Mouse (Mus musculus): ENCODE data around the gene Palm. TPM values are rescaled to one million over a fixed set of nuclear protein-coding genes. Genes with fewer than 3 reads are reported as not detected.

The Palm gene
- 60.4 TPM for polyA plus RNA-seq (2014; fragmentation: Illumina TruSeq; extraction: RNeasy Lipid Tissue Mini Kit (QIAGEN cat#74804); ENCODE audit: low read depth, low replicate concordance)

DNA sequence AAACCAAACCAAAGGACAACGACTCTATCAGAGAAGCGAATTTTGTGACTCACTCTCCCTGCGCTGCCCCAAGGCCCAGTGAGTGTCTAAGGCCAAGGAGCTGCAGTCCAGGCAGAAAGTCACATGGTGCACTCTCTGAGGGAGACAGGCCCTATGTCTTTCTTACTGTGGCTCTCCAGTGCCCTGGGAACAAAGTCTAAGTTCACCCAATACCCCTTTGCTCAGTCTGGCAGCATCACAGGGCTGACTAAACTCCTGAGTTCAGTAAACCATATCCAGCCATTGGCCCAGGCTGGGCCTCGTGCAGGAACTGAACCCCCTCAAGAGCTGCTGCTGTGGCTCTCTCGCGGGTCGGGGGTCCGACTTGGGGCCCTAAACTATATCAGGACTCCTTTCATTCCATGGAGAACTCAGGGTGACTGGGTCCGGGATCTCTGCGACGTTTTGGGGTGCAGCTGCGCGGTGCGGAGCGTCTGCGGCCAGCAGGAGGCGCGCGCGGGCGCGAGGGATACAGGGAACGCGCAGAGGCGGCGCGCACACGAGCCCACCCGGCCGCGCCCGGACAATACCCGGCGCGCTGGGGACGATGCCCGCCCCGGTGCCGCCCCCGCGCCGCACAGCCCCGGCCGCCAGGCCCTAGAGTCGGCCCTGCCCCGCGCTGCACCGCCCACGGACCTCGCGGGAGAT is at the start of gene Palm:
Gene Palm, plus strand, starts transcription at position 522 of the 687 bp plus-strand sequence.

DNA sequence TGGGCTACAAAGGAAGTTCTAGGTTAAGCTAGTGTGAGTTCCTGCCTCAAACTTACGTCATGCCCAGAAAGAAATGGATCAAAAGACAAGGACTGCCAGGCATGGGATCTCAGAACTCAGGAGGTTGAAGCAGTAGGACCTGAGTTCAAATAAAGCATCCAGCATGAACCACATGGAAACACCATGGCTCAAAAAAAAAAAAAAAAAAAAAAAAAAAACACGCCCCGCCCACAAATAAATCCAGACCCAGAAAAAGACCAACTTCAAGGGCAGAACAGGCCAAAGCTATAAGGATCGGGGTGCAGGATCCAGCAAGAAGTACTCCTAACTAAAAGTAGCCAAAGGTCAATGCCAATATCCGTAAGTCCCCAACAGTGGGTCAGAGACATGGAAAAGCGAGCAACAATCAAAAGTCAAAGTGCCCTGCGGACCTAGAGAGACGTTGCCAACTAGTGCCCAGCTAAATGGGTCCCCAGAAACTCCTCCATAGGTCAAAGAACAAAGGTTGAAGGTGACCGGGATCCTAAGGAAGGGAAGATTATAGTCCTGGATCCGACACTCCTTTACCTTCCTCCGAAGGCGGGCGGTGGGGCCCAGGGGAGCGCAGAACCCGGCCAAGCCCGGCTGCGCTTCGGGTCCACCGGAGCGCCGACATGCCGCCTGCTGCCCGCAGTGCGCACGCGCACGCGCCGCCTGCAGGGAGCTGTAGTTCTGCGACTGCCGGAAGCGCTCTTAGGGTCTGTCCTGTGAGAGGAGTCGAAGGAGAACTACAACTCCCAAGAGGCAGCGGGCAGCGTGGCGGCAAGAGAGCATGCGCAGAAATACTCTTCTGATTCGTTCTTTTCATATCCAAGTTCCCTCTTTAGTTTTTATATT is 47.2 kb upstream of the Palm start, which contains the start of gene Polrmt:
Gene Polrmt, minus strand, starts transcription at position 684 of the 876 bp plus-strand sequence.

DNA sequence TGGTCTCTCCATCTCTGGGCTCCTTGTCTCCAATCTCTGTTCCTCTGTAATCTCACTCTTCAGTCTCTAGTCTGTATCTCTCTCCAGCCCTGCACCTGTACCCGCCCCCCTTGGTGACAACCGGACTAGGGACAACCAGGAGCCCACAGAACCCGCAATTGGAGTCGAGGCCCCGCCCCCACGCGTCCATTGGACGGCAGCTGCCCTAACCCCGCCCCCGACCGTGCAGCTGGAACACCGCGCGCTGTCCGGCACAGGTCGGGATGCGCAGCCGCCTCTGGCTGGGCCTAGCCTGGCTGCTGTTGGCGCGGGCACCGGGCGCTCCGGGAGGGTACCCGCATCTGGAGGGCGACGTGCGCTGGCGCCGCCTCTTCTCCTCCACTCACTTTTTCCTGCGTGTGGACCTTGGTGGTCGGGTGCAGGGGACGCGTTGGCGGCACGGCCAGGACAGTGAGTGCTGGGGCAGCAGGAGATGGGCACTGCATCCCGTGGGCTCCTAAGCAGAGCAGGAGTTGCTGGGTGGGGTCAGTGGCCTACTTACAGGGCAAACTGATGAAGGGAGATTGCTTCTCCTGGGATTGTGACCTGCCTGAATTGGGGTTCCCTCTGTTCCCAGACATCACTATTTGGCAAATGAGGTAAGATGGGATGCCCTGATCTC is 38.4 kb upstream of the Palm start, which contains the start of gene Fgf22:
Gene Fgf22, plus strand, starts transcription at position 221 of the 661 bp plus-strand sequence.

DNA sequence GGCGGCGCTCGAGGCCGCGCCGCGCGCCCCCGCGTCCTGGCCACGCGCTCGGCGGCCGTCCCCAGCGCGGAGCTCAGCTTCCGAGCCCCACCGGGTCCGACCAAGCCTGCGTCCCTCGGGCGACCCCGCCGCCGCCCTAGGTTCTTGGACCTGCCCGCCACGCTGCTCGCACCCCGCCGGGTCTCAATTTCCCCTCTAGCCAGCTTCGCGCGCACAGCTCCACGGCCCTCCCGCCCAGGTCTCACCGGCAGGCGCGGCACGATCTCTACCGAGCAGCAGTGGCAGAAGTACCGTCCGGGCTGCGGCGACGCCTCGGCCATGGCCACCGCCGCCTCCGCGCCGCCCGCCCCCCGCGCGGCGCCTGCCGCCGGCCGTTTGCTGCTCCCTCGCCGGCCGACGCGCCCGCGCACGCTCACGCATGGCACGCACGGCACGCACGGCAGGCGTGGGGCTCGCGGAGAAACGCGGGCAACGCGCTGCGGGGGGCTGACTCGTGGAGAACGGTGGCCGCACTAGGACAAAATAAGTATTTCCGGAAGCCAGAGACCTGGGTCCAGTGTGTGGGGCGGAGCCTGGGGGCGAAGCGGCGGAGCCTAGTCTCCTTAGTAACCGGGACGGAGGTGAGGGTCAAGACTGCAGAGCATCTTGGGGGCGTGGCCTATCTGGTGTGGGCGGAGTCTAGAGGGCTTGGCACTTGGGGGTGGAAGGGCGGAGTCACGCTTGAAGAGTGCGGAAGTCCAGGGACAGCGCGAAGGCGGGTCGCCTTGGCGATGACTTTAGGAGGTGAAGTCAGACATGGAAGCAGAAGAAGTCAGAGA is 26.7 kb upstream of the Palm start, which contains the start of gene Rnf126:
Gene Rnf126, minus strand, starts transcription at position 445 of the 818 bp plus-strand sequence.

DNA sequence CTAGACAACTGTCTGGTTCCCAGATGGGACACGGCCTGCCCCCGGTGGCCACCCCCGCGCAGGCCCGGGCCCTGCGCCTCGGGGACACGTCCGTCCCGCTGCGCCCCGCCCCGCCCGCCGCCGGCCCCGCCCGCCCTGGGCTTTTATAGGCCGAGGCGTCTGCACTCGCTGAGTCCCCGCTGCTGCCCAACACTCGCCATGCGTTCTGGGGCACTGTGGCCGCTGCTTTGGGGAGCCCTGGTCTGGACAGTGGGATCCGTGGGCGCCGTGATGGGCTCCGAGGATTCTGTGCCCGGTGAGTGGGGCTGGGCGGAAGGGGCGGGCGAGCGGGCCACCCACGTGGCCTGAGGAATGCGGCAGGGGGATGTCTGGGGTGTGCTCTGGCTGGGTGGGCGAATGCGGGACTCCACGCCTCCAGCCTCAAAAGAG is 16.3 kb upstream of the Palm start, which contains the start of gene Fstl3:
Gene Fstl3, plus strand, starts transcription at position 170 of the 429 bp plus-strand sequence.

DNA sequence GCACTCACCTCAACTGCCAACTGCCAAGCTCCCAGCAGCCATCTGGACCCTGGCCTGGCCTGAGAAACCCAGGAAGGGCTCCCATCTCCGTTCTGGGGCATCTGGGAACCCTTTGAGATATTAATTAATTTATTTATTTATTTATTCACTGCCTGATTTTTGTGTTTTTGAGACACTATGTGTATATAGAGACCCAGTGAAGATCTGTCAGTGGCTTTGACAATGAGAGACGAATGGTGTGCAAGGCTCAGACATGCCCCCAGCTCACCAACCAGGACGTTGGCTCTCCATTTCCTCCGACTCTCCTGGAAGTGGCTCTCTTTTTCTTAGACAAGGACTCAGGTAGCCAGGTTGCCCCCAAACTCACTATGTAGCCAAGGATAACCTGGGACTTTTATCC is 2.5 kb upstream of the Palm start, which contains the start of gene Prss57:
Gene Prss57, minus strand, starts transcription at position 101 of the 400 bp plus-strand sequence.

DNA sequence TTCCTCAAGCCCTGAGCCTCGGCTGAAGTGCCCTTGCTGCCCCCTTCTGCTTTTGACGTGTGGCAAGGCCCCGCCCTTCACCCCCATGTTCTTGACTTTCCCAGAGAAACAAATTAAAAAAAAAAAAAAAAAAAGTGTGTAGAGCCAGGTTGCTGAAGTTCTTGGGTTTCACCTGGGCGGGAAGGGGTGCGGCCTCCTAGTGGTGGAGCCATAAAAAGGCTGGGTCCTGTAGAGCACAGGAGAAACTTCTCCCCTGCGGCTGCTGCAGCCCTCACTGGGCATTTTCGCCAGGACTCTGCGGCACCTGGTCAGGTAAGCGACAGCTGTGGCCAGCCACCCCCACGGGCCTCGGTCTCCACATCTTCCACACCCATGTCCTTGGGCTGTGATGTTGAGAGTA is 27.4 kb downstream of the Palm start, which contains the start of gene Misp:
Gene Misp, plus strand, starts transcription at position 208 of the 400 bp plus-strand sequence.

DNA sequence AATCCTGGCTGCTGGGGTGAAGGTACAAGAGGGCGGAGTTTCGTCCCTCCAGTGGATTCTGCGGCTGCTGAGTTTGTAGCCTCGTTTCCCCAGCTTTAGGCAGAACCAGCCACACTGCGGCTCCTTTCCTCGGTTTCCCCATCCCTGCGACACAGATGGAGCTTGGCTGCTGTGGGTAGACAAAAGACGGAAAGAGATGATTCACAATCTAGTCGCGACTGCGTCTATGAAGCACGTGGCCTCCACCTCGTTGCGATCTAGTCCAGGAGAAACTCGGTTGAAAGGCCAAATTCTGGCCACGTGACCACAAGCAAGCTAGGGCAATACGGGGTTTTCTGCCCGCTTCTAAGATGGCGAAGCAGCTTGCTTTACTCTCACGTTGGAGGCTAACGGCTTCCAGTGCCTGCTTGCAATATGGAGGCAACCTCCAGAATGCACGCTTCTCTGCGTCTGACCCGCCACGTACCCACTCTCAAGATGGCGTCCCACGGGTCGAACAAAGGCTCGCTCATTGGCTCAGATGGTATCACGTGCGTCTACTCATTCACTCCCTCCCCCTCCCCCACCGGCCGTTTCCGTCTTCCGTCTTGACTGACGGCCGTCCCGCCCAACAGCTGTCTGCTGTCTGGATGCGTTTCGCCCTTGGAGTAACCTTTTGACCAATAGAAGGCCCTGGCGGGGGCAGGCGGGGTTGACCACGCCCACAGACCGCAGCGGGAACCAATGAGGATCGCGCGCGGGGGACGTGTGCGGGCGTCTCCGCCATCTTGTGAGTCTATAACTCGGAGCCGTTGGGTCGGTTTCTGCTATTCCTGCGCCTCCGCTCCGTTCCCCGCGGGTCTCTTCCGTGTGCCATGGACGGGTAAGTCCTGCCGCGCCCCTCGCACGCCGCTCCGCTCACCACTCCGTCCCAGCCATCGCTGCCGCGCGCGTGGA is 60.8 kb downstream of the Palm start, which contains the start of gene Ptbp1:
Gene Ptbp1, plus strand, starts transcription at position 568 of the 936 bp plus-strand sequence.

Other genes starting within 250 kb of the Palm start
- gene Mier2, start 238.4 kb upstream of the Palm start, polyA plus RNA-seq (2014; fragmentation: Illumina TruSeq; extraction: RNeasy Lipid Tissue Mini Kit (QIAGEN cat#74804); ENCODE audit: low read depth, low replicate concordance) = 21.9 TPM
- 5.1 TPM for gene Theg, start 206.2 kb upstream of the Palm start, polyA plus RNA-seq (2014; fragmentation: Illumina TruSeq; extraction: RNeasy Lipid Tissue Mini Kit (QIAGEN cat#74804); ENCODE audit: low read depth, low replicate concordance)
- not detected for gene C2cd4c, start 179.5 kb upstream of the Palm start, polyA plus RNA-seq (2014; fragmentation: Illumina TruSeq; extraction: RNeasy Lipid Tissue Mini Kit (QIAGEN cat#74804); ENCODE audit: low read depth, low replicate concordance)
- 4.0 TPM for gene Shc2, start 155.7 kb upstream of the Palm start, polyA plus RNA-seq (2014; fragmentation: Illumina TruSeq; extraction: RNeasy Lipid Tissue Mini Kit (QIAGEN cat#74804); ENCODE audit: low read depth, low replicate concordance)
- gene Odf3l2, start 147.8 kb upstream of the Palm start, polyA plus RNA-seq (2014; fragmentation: Illumina TruSeq; extraction: RNeasy Lipid Tissue Mini Kit (QIAGEN cat#74804); ENCODE audit: low read depth, low replicate concordance) = not detected
- not detected for gene Madcam1, start 129.0 kb upstream of the Palm start, polyA plus RNA-seq (2014; fragmentation: Illumina TruSeq; extraction: RNeasy Lipid Tissue Mini Kit (QIAGEN cat#74804); ENCODE audit: low read depth, low replicate concordance)
- 29.6 TPM for gene Tpgs1, start 124.2 kb upstream of the Palm start, polyA plus RNA-seq (2014; fragmentation: Illumina TruSeq; extraction: RNeasy Lipid Tissue Mini Kit (QIAGEN cat#74804); ENCODE audit: low read depth, low replicate concordance)
- 64.7 TPM for gene Cdc34, start 111.4 kb upstream of the Palm start, polyA plus RNA-seq (2014; fragmentation: Illumina TruSeq; extraction: RNeasy Lipid Tissue Mini Kit (QIAGEN cat#74804); ENCODE audit: low read depth, low replicate concordance)
- 0.63 TPM for gene Gzmm, start 104.6 kb upstream of the Palm start, polyA plus RNA-seq (2014; fragmentation: Illumina TruSeq; extraction: RNeasy Lipid Tissue Mini Kit (QIAGEN cat#74804); ENCODE audit: low read depth, low replicate concordance)
- gene Bsg, start 89.1 kb upstream of the Palm start, polyA plus RNA-seq (2014; fragmentation: Illumina TruSeq; extraction: RNeasy Lipid Tissue Mini Kit (QIAGEN cat#74804); ENCODE audit: low read depth, low replicate concordance) = 523 TPM
- 0.37 TPM for gene Hcn2, start 76.9 kb upstream of the Palm start, polyA plus RNA-seq (2014; fragmentation: Illumina TruSeq; extraction: RNeasy Lipid Tissue Mini Kit (QIAGEN cat#74804); ENCODE audit: low read depth, low replicate concordance)
- 24.5 TPM for gene Polrmt, start 47.0 kb upstream of the Palm start, polyA plus RNA-seq (2014; fragmentation: Illumina TruSeq; extraction: RNeasy Lipid Tissue Mini Kit (QIAGEN cat#74804); ENCODE audit: low read depth, low replicate concordance)
- gene Fgf22, start 38.5 kb upstream of the Palm start, polyA plus RNA-seq (2014; fragmentation: Illumina TruSeq; extraction: RNeasy Lipid Tissue Mini Kit (QIAGEN cat#74804); ENCODE audit: low read depth, low replicate concordance) = not detected
- gene Rnf126, start 26.6 kb upstream of the Palm start, polyA plus RNA-seq (2014; fragmentation: Illumina TruSeq; extraction: RNeasy Lipid Tissue Mini Kit (QIAGEN cat#74804); ENCODE audit: low read depth, low replicate concordance) = 37.4 TPM
- 19.8 TPM for gene Fstl3, start 16.3 kb upstream of the Palm start, polyA plus RNA-seq (2014; fragmentation: Illumina TruSeq; extraction: RNeasy Lipid Tissue Mini Kit (QIAGEN cat#74804); ENCODE audit: low read depth, low replicate concordance)
- gene Prss57, start 2.6 kb upstream of the Palm start, polyA plus RNA-seq (2014; fragmentation: Illumina TruSeq; extraction: RNeasy Lipid Tissue Mini Kit (QIAGEN cat#74804); ENCODE audit: low read depth, low replicate concordance) = not detected
- 1.5 TPM for gene Misp, start 27.4 kb downstream of the Palm start, polyA plus RNA-seq (2014; fragmentation: Illumina TruSeq; extraction: RNeasy Lipid Tissue Mini Kit (QIAGEN cat#74804); ENCODE audit: low read depth, low replicate concordance)
- gene Ptbp1, start 60.9 kb downstream of the Palm start, polyA plus RNA-seq (2014; fragmentation: Illumina TruSeq; extraction: RNeasy Lipid Tissue Mini Kit (QIAGEN cat#74804); ENCODE audit: low read depth, low replicate concordance) = 149 TPM
- 14.3 TPM for gene Prtn3, start 80.9 kb downstream of the Palm start, polyA plus RNA-seq (2014; fragmentation: Illumina TruSeq; extraction: RNeasy Lipid Tissue Mini Kit (QIAGEN cat#74804); ENCODE audit: low read depth, low replicate concordance)
- gene Plppr3, start 81.1 kb downstream of the Palm start, polyA plus RNA-seq (2014; fragmentation: Illumina TruSeq; extraction: RNeasy Lipid Tissue Mini Kit (QIAGEN cat#74804); ENCODE audit: low read depth, low replicate concordance) = 7.2 TPM
- gene Elane, start 92.7 kb downstream of the Palm start, polyA plus RNA-seq (2014; fragmentation: Illumina TruSeq; extraction: RNeasy Lipid Tissue Mini Kit (QIAGEN cat#74804); ENCODE audit: low read depth, low replicate concordance) = 0.67 TPM
- 6,422 TPM for gene Cfd, start 97.3 kb downstream of the Palm start, polyA plus RNA-seq (2014; fragmentation: Illumina TruSeq; extraction: RNeasy Lipid Tissue Mini Kit (QIAGEN cat#74804); ENCODE audit: low read depth, low replicate concordance)
- 25.6 TPM for gene Med16, start 115.4 kb downstream of the Palm start, polyA plus RNA-seq (2014; fragmentation: Illumina TruSeq; extraction: RNeasy Lipid Tissue Mini Kit (QIAGEN cat#74804); ENCODE audit: low read depth, low replicate concordance)
- gene Gm26602, start 117.3 kb downstream of the Palm start, polyA plus RNA-seq (2014; fragmentation: Illumina TruSeq; extraction: RNeasy Lipid Tissue Mini Kit (QIAGEN cat#74804); ENCODE audit: low read depth, low replicate concordance) = not detected
- 2.7 TPM for gene Kiss1r, start 123.4 kb downstream of the Palm start, polyA plus RNA-seq (2014; fragmentation: Illumina TruSeq; extraction: RNeasy Lipid Tissue Mini Kit (QIAGEN cat#74804); ENCODE audit: low read depth, low replicate concordance)
- 81.2 TPM for gene R3hdm4, start 127.6 kb downstream of the Palm start, polyA plus RNA-seq (2014; fragmentation: Illumina TruSeq; extraction: RNeasy Lipid Tissue Mini Kit (QIAGEN cat#74804); ENCODE audit: low read depth, low replicate concordance)
- 4.9 TPM for gene Arid3a, start 133.5 kb downstream of the Palm start, polyA plus RNA-seq (2014; fragmentation: Illumina TruSeq; extraction: RNeasy Lipid Tissue Mini Kit (QIAGEN cat#74804); ENCODE audit: low read depth, low replicate concordance)
- gene Wdr18, start 166.6 kb downstream of the Palm start, polyA plus RNA-seq (2014; fragmentation: Illumina TruSeq; extraction: RNeasy Lipid Tissue Mini Kit (QIAGEN cat#74804); ENCODE audit: low read depth, low replicate concordance) = 22.5 TPM
- gene Grin3b, start 177.1 kb downstream of the Palm start, polyA plus RNA-seq (2014; fragmentation: Illumina TruSeq; extraction: RNeasy Lipid Tissue Mini Kit (QIAGEN cat#74804); ENCODE audit: low read depth, low replicate concordance) = not detected
- gene Tmem259, start 190.8 kb downstream of the Palm start, polyA plus RNA-seq (2014; fragmentation: Illumina TruSeq; extraction: RNeasy Lipid Tissue Mini Kit (QIAGEN cat#74804); ENCODE audit: low read depth, low replicate concordance) = 86.6 TPM
- gene Cnn2, start 195.0 kb downstream of the Palm start, polyA plus RNA-seq (2014; fragmentation: Illumina TruSeq; extraction: RNeasy Lipid Tissue Mini Kit (QIAGEN cat#74804); ENCODE audit: low read depth, low replicate concordance) = 46.6 TPM
- 3.8 TPM for gene Abca7, start 202.9 kb downstream of the Palm start, polyA plus RNA-seq (2014; fragmentation: Illumina TruSeq; extraction: RNeasy Lipid Tissue Mini Kit (QIAGEN cat#74804); ENCODE audit: low read depth, low replicate concordance)
- 13.2 TPM for gene Arhgap45, start 223.1 kb downstream of the Palm start, polyA plus RNA-seq (2014; fragmentation: Illumina TruSeq; extraction: RNeasy Lipid Tissue Mini Kit (QIAGEN cat#74804); ENCODE audit: low read depth, low replicate concordance)
- gene Polr2e, start 246.2 kb downstream of the Palm start, polyA plus RNA-seq (2014; fragmentation: Illumina TruSeq; extraction: RNeasy Lipid Tissue Mini Kit (QIAGEN cat#74804); ENCODE audit: low read depth, low replicate concordance) = 65.7 TPM